Mouse (Mus musculus) intestine, embryonic 16.5 days (tissue): ENCODE measurements at regions not wholly inside any gene's neighbourhood (a gene's known extent, or its start where the extent isn't known, plus 50 kb on each side); places are given as distances from the start of the nearest gene placed in this dataset.

Experiments used
- ATAC-seq: fragments of 200-750 bp; cut with Nextera tagmentation; 2 replicates; pipeline ENCODE4 v1.8.0; 2017; ENCODE audit warnings: moderate TSS enrichment, moderate library complexity
- H3K27ac ChIP-seq: fragments of 300-500 bp; sonication (generic); 2 replicates; pipeline ENCODE4 v1.5.1; 2014; ENCODE audit warnings: mild to moderate bottlenecking, low read length
- H3K27me3 ChIP-seq: fragments of 300-500 bp; sonication (generic); replicated peaks from 2 replicates; pipeline ENCODE4 v1.6.1; 2014; ENCODE audit warnings: low read length, control low read depth, mixed read lengths; ENCODE audit not compliant: control insufficient read depth, insufficient read depth
- H3K36me3 ChIP-seq: fragments of 300-500 bp; sonication (generic); 2 replicates; pipeline ENCODE4 v1.6.1; 2014; ENCODE audit warnings: low read length, control low read depth; ENCODE audit not compliant: control insufficient read depth, insufficient read depth
- H3K4me1 ChIP-seq: fragments of 300-500 bp; sonication (generic); 2 replicates; pipeline ENCODE4 v1.6.1; 2014; ENCODE audit warnings: low read length, control low read depth, mixed read lengths; ENCODE audit not compliant: control insufficient read depth, insufficient read depth
- H3K4me2 ChIP-seq: fragments of 300-500 bp; sonication (generic); 2 replicates; pipeline ENCODE4 v1.6.1; 2014; ENCODE audit warnings: low read depth, low read length, control low read depth
- H3K4me3 ChIP-seq: fragments of 300-500 bp; sonication (generic); 2 replicates; pipeline ENCODE4 v1.5.1; 2014; ENCODE audit warnings: mild to moderate bottlenecking, low read length
- H3K9ac ChIP-seq: fragments of 300-500 bp; sonication (generic); 2 replicates; pipeline ENCODE4 v1.6.1; 2014; ENCODE audit warnings: low read depth, low read length
- H3K9me3 ChIP-seq: fragments of 300-500 bp; sonication (generic); 2 replicates; pipeline ENCODE4 v1.6.1; 2016; ENCODE audit warnings: low read length, control low read depth; ENCODE audit not compliant: control insufficient read depth
- WGBS: fragments of 180-500 bp; shearing (Covaris S2); extraction: QIAGEN DNeasy Blood & Tissue Kit; methylation state at CpG from one replicate; pipeline ENCODE4 v1.1.7; 2014; 5-methylcytosine and 5-hydroxymethylcytosine counted together

DNA sequence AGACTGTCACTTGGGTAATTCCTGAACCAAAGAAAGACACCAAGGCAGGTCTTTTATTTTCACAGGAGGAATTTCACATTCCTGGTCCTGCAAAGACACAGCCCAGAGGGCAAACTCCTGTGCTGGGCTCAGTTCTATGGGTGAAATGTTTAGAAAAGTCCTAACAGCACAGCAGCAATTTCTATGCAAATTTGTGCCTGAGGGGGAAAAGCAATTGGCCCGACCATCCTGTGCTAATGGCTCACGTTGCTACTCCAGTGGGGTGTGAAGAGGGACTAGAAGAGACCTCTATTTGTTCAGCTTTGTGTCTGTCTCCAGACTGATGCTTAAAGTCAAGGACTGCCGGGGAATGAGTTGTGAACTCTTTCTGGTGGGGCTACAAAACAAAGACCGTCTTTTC lies 120.9 kb upstream of the Hnrnpa3 start:
- no peak for ATAC-seq
- no peak overlapping the region for H3K4me2 ChIP-seq
- no peak overlapping the region for H3K9ac ChIP-seq
- H3K27ac ChIP-seq: no peak overlapping the region
- H3K4me1 ChIP-seq: no peaks in the 10 kb centered on the region
- H3K4me3 ChIP-seq: no peak overlapping the region
- H3K27me3 ChIP-seq: no peaks in the 10 kb centered on the region
- H3K36me3 ChIP-seq: no peaks in the 10 kb centered on the region
- H3K9me3 ChIP-seq: no peaks in the 10 kb centered on the region
- WGBS: 35% methylated on average over 4 of the region's 4 CpGs

- H3K4me3 ChIP-seq: no peak overlapping the region
- H3K9me3 ChIP-seq: no peaks in the 10 kb centered on the region
- no peaks in the 10 kb centered on the region for H3K27me3 ChIP-seq
- ATAC-seq: no peak
- H3K36me3 ChIP-seq: no peaks in the 10 kb centered on the region
- no peak overlapping the region for H3K27ac ChIP-seq
- no peak overlapping the region for H3K4me2 ChIP-seq
- 87% methylated on average over 6 of the region's 6 CpGs for WGBS
- no peaks in the 10 kb centered on the region for H3K4me1 ChIP-seq
- no peak overlapping the region for H3K9ac ChIP-seq
Observed at GRCm38 (mm10) chr2:75539726-75540125, 119.3 kb upstream of the Hnrnpa3 start.

DNA sequence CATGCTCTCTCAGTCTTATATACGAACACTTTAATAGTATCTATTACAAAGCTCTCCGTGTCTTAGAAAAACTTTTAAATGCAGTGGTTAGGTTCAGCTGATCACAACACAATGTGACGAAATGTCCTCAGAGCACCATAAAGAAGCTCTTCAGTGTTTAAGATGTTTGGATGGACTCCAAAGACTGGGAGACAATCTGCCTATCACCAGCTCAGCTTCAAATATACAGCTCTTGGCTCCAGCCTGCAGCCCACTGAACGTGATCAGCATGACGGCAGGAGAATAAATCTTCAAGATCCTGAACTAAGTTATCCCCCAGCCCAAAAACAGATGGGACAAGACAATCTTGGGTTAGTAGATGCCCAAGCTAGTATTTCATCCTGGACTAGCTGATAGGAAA lies 116.7 kb upstream of the Hnrnpa3 start:
- Histone ChIP-seq H3K4me3 (no peak overlapping the region), H3K4me1 (no peaks in the 10 kb centered on the region), H3K27ac (no peak overlapping the region), H3K36me3 (no peaks in the 10 kb centered on the region), H3K4me2 (no peak overlapping the region), H3K9me3 (no peaks in the 10 kb centered on the region), H3K9ac (no peak overlapping the region), H3K27me3 (no peaks in the 10 kb centered on the region)
- ATAC-seq: no peak
- WGBS: 65% methylated on average over 5 of the region's 5 CpGs

DNA sequence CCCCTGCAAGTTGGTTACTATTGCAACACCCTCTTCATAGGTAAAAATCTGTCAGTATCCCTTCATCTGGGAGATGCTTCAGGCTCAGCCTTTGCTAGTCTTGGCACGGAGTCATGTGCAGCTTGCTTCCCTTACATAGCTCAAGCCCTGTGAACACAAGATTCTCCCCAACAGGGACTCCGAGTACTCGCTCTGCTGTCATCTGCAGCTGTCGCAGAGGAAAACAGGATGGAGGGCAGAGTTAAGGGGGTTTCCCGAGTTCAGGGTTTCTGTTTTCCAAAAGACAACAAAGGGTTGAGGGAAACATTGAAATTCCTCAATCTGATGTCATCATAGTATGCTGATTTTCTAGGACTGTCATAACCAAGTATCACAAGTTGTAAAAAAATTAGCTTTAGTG lies 116.3 kb upstream of the Hnrnpa3 start:
- Histone ChIP-seq H3K9me3 (no peaks in the 10 kb centered on the region), H3K4me3 (no peak overlapping the region), H3K27ac (no peak overlapping the region), H3K4me1 (no peaks in the 10 kb centered on the region), H3K4me2 (no peak overlapping the region), H3K9ac (no peak overlapping the region), H3K27me3 (no peaks in the 10 kb centered on the region), H3K36me3 (no peaks in the 10 kb centered on the region)
- no peak for ATAC-seq
- 49% methylated on average over 5 of the region's 5 CpGs for WGBS

DNA sequence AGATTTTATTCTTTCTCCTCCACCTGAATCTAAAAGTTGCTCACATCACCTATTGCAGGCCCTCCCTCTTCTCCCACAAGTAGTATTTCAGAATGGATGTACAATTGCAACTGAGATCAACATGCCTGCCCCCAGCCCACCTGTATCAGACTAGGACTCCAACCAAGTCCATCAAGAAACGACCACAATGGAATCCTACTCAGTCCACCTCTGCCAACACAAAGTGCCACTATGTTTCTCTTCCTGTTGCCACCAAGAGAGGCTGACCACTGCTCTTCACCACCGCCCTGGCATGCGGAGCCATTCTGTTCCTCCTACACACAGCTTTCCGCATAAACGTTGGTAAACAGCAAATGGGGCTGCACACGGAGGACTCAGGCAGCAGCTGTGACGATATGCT lies 113.1 kb upstream of the Hnrnpa3 start:
- H3K27ac ChIP-seq: no peak overlapping the region
- no peaks in the 10 kb centered on the region for H3K9me3 ChIP-seq
- no peak overlapping the region for H3K9ac ChIP-seq
- H3K27me3 ChIP-seq: no peaks in the 10 kb centered on the region
- H3K4me1 ChIP-seq: no peaks in the 10 kb centered on the region
- 84% methylated on average over 7 of the region's 7 CpGs for WGBS
- H3K4me3 ChIP-seq: no peak overlapping the region
- no peak overlapping the region for H3K4me2 ChIP-seq
- H3K36me3 ChIP-seq: no peaks in the 10 kb centered on the region
- no peak for ATAC-seq

- no peaks in the 10 kb centered on the region for H3K36me3 ChIP-seq
- ATAC-seq: no peak
Observed at GRCm38 (mm10) chr2:75555676-75556075, 103.4 kb upstream of the Hnrnpa3 start.

GRCm38 (mm10) chr2:75556744-75557143 lies 102.3 kb upstream of the Hnrnpa3 start:
- no peaks in the 10 kb centered on the region for H3K4me1 ChIP-seq
- no peaks in the 10 kb centered on the region for H3K9me3 ChIP-seq
- H3K4me2 ChIP-seq: no peak overlapping the region
- no peak overlapping the region for H3K4me3 ChIP-seq
- no peaks in the 10 kb centered on the region for H3K27me3 ChIP-seq
- H3K36me3 ChIP-seq: no peaks in the 10 kb centered on the region
- no peak overlapping the region for H3K9ac ChIP-seq
- no peak for ATAC-seq
- no peak overlapping the region for H3K27ac ChIP-seq
- 70% methylated on average over 7 of the region's 7 CpGs for WGBS

More at GRCm38 (mm10) chr2:75555676-75556075, 103.4 kb upstream of the Hnrnpa3 start:
- 81% methylated on average over 8 of the region's 8 CpGs for WGBS
- Histone ChIP-seq H3K27me3 (no peaks in the 10 kb centered on the region), H3K4me3 (no peak overlapping the region), H3K9ac (no peak overlapping the region), H3K9me3 (no peaks in the 10 kb centered on the region), H3K4me1 (no peaks in the 10 kb centered on the region), H3K4me2 (no peak overlapping the region), H3K27ac (no peak overlapping the region)

- H3K36me3 ChIP-seq: no peaks in the 10 kb centered on the region
- 61% methylated on average over 11 of the region's 11 CpGs for WGBS
- H3K27me3 ChIP-seq: no peaks in the 10 kb centered on the region
- H3K9me3 ChIP-seq: no peaks in the 10 kb centered on the region
- H3K4me2 ChIP-seq: no peak overlapping the region
- no peak for ATAC-seq
- H3K27ac ChIP-seq: no peak overlapping the region
- no peak overlapping the region for H3K9ac ChIP-seq
- H3K4me1 ChIP-seq: no peaks in the 10 kb centered on the region
- H3K4me3 ChIP-seq: no peak overlapping the region
Observed at GRCm38 (mm10) chr2:75557392-75557791, 101.7 kb upstream of the Hnrnpa3 start.

- H3K4me3 ChIP-seq: no peak overlapping the region
- H3K4me2 ChIP-seq: no peak overlapping the region
- no peaks in the 10 kb centered on the region for H3K36me3 ChIP-seq
- WGBS: 52% methylated on average over 6 of the region's 6 CpGs
- H3K27me3 ChIP-seq: no peaks in the 10 kb centered on the region
- no peak overlapping the region for H3K27ac ChIP-seq
- H3K4me1 ChIP-seq: no peaks in the 10 kb centered on the region
- H3K9ac ChIP-seq: no peak overlapping the region
- ATAC-seq: no peak
- H3K9me3 ChIP-seq: no peaks in the 10 kb centered on the region
Observed at GRCm38 (mm10) chr2:75559920-75560319, 99.1 kb upstream of the Hnrnpa3 start.

- no peaks in the 10 kb centered on the region for H3K9me3 ChIP-seq
- no peak overlapping the region for H3K4me2 ChIP-seq
- H3K27ac ChIP-seq: no peak overlapping the region
- H3K27me3 ChIP-seq: no peaks in the 10 kb centered on the region
- H3K9ac ChIP-seq: no peak overlapping the region
- no peak for ATAC-seq
- H3K4me1 ChIP-seq: no peaks in the 10 kb centered on the region
- 55% methylated on average over 9 of the region's 9 CpGs for WGBS
- no peak overlapping the region for H3K4me3 ChIP-seq
- no peaks in the 10 kb centered on the region for H3K36me3 ChIP-seq
Observed at GRCm38 (mm10) chr2:75563253-75563913, 95.7 kb upstream of the Hnrnpa3 start.
